Mouse (Mus musculus) heart, adult 8-10 months (tissue): ENCODE measurements around the gene Gsdmc4. TPM values are rescaled to one million over a fixed set of nuclear protein-coding genes. Genes with fewer than 3 reads are reported as not detected.
A peak's percentile ranks its signal among the peaks of the same experiment; 100 is the strongest.
"Not testable (repeated sequence)": the region's sequence is repeated elsewhere in the genome, so short reads cannot be mapped to it uniquely, and the experiment has no call there.

Source experiments
- DNase-seq: peaks from one replicate; pipeline ENCODE4 v3.0.0; 2022; ENCODE audit warnings: low spot score
- total RNA-seq, 4 experiments: library from RNA; stranded (reverse); gene quantifications; 2 replicates each; pipeline ENCODE4 v1.2.4; 2022

Gsdmc4 gene
- not detected for total RNA-seq

- not testable (repeated sequence) for DNase-seq
Observed at GRCm38 (mm10) chr15:63912197-63912596, at the start of gene Gsdmc4. Gene Gsdmc4 (minus strand): TSS chr15:63912297.

GRCm38 (mm10) chr15:63960542-63960941 lies 48.4 kb upstream of the Gsdmc4 start:
- DNase-seq, result no peak

GRCm38 (mm10) chr15:63957553-63957952 lies 45.5 kb upstream of the Gsdmc4 start:
- no peak for DNase-seq

GRCm38 (mm10) chr15:63953256-63953655 lies 41.2 kb upstream of the Gsdmc4 start:
- DNase-seq, result no peak

GRCm38 (mm10) chr15:63941221-63941620 lies 29.1 kb upstream of the Gsdmc4 start:
- DNase-seq, result no peak

- DNase-seq, result no peak
Observed at GRCm38 (mm10) chr15:63932656-63933055, 20.6 kb upstream of the Gsdmc4 start.

GRCm38 (mm10) chr15:63931404-63931803 lies 19.3 kb upstream of the Gsdmc4 start:
- no peak for DNase-seq

- no peak for DNase-seq
Observed at GRCm38 (mm10) chr15:63930107-63931041, 18.3 kb upstream of the Gsdmc4 start.

- DNase-seq, result no peak
Observed at GRCm38 (mm10) chr15:63926201-63926600, 14.1 kb upstream of the Gsdmc4 start.

GRCm38 (mm10) chr15:63924484-63924883 lies 12.4 kb upstream of the Gsdmc4 start:
- no peak for DNase-seq

- DNase-seq, result not testable (repeated sequence)
Observed at GRCm38 (mm10) chr15:63921618-63922017, 9.5 kb upstream of the Gsdmc4 start.

- not testable (repeated sequence) for DNase-seq
Observed at GRCm38 (mm10) chr15:63919728-63920127, 7.6 kb upstream of the Gsdmc4 start.

GRCm38 (mm10) chr15:63916584-63916983 lies 4.5 kb upstream of the Gsdmc4 start:
- not testable (repeated sequence) for DNase-seq

GRCm38 (mm10) chr15:63909896-63910295 lies 2.2 kb downstream of the Gsdmc4 start:
- DNase-seq, result not testable (repeated sequence)

GRCm38 (mm10) chr15:63895560-63896353 lies 16.3 kb downstream of the Gsdmc4 start:
- DNase-seq, result peak; percentile 3

- not testable (repeated sequence) for DNase-seq
Observed at GRCm38 (mm10) chr15:63888440-63888839, 23.7 kb downstream of the Gsdmc4 start.

- DNase-seq, result not testable (repeated sequence)
Observed at GRCm38 (mm10) chr15:63887949-63888348, 24.1 kb downstream of the Gsdmc4 start.

GRCm38 (mm10) chr15:63878458-63878857 lies 33.6 kb downstream of the Gsdmc4 start, which contains the start of gene Gsdmc3:
Gene Gsdmc3 (minus strand): TSS chr15:63878558.
- not testable (repeated sequence) for DNase-seq

GRCm38 (mm10) chr15:63876160-63876559 lies 35.9 kb downstream of the Gsdmc4 start:
- DNase-seq, result not testable (repeated sequence)

- DNase-seq, result not testable (repeated sequence)
Observed at GRCm38 (mm10) chr15:63861965-63862364, 50.1 kb downstream of the Gsdmc4 start.
